Mouse (Mus musculus) kidney, adult 2 months (tissue): ENCODE measurements around the gene Fam189b.

Experiments
- CTCF ChIP-seq: fragments of 200-500 bp; conservative IDR thresholded peaks from 2 replicates; pipeline ENCODE4 v1.5.1; 2011; ENCODE audit warnings: low read depth, mild to moderate bottlenecking, control low read depth, low read length, moderate library complexity, mixed read lengths; ENCODE audit not compliant: insufficient read depth, insufficient read length
- POLR2A ChIP-seq: fragments of 200-500 bp; IDR thresholded peaks from one replicate; pipeline ENCODE4 v1.6.1; 2011; ENCODE audit warnings: low read depth, low read length, control low read depth

GRCm38 (mm10) chr3:89233562-89234110 is 50.7 kb downstream of the Fam189b start:
- TF ChIP-seq POLR2A (no peak), CTCF (no peak)
